ENCODE assay signal across 13 mouse cellular contexts in the genomic region with DNA sequence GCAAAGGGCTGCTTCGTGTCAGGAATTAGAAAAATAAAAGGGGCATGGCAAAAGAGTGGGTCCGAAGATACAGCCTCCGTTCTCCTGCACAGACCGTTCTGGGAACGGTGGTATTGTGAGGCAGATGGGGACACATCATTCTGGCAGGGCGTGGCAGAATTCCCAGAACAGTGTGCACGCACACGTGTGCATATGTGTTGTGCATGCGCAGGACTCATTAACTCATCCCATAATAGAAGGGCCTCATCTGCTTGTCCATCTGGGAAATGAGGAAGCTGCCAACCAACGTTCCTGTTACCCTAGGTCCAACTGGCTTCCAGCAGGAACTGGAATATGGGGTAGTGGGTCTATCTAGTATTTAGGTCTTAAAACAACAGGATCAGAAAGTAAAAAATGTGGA.
DNase-seq lines count a peak whose midpoint lies in the region; ATAC-seq and TF ChIP-seq lines count a peak whose summit lies in the region.
"Had no signal": no experiment of that assay in that cellular context is flagged by ENCODE, and none has a peak within 500 bp of the region (broad histone marks: within the 10 kb centered on the region; RNA-seq: fewer than 3 reads in every experiment).

No protein-coding gene starts in this region.

- no peak overlapping the region for H3K9ac ChIP-seq in forebrain, embryonic 13.5 days
- H3K9ac ChIP-seq in forebrain, embryonic 11.5 days (ENCODE audit: low read length): no peak overlapping the region
- H3K9ac ChIP-seq in forebrain, postnatal 0 days: no peak overlapping the region
- no peak overlapping the region for H3K9ac ChIP-seq in kidney, embryonic 16.5 days (replicated peaks; ENCODE audit: low read length)
- H3K9ac ChIP-seq: heart, embryonic 15.5 days; midbrain, embryonic 13.5 days had no signal

- H3K27me3 ChIP-seq in forebrain, embryonic 13.5 days: 0 out of 2 replicates have a peak, but pooled peaks cover 8% of the 10 kb centered on the region
- no peaks in the 10 kb centered on the region for H3K27me3 ChIP-seq in forebrain, embryonic 11.5 days (ENCODE audit: control insufficient read depth, insufficient read depth, low read length)
- H3K27me3 ChIP-seq in forebrain, postnatal 0 days (ENCODE audit: insufficient read depth, low read length): no peaks in the 10 kb centered on the region
- H3K27me3 ChIP-seq in kidney, embryonic 16.5 days (ENCODE audit: insufficient read depth, low read length): no peaks in the 10 kb centered on the region
- H3K27me3 ChIP-seq: heart, embryonic 15.5 days; midbrain, embryonic 13.5 days had no signal

- peaks cover 20% of the 10 kb centered on the region for H3K4me1 ChIP-seq in forebrain, embryonic 13.5 days
- H3K4me1 ChIP-seq in forebrain, embryonic 11.5 days (replicated peaks; ENCODE audit: control insufficient read depth, insufficient read depth, low read length): peaks cover 2% of the 10 kb centered on the region; the same call in 1 of the 2 replicates
- H3K4me1 ChIP-seq in forebrain, postnatal 0 days (ENCODE audit: insufficient read depth): peaks cover 3% of the 10 kb centered on the region; the same call in 1 of the 2 replicates
- H3K4me1 ChIP-seq in kidney, embryonic 16.5 days (ENCODE audit: insufficient read depth, low read length): peaks cover 3% of the 10 kb centered on the region; the same call in 1 of the 2 replicates

- H3K9me3 ChIP-seq in forebrain, embryonic 13.5 days (replicated peaks): no peaks in the 10 kb centered on the region
- no peaks in the 10 kb centered on the region for H3K9me3 ChIP-seq in forebrain, embryonic 11.5 days (ENCODE audit: control insufficient read depth, low read length)
- H3K9me3 ChIP-seq in forebrain, postnatal 0 days (ENCODE audit: low read length): no peaks in the 10 kb centered on the region
- no peaks in the 10 kb centered on the region for H3K9me3 ChIP-seq in kidney, embryonic 16.5 days (ENCODE audit: low read length)
- H3K9me3 ChIP-seq: heart, embryonic 15.5 days; midbrain, embryonic 13.5 days had no signal

- TF ChIP-seq CTCF in forebrain, postnatal 0 days (IDR thresholded peaks at IDR 0.05; ENCODE audit: low read depth): no peak

- peak; percentile 65 for ATAC-seq in forebrain, embryonic 13.5 days
- no peak for ATAC-seq in forebrain, embryonic 11.5 days (replicated peaks; ENCODE audit: low FRiP score)
- peak; percentile 85 for ATAC-seq in forebrain, postnatal 0 days
- ATAC-seq in erythroid progenitor cell, adult 5-6 weeks (replicated peaks; ENCODE audit: low FRiP score, poor library complexity, severe bottlenecking): no peak
- no peak for ATAC-seq in kidney, embryonic 16.5 days (ENCODE audit: low FRiP score, low TSS enrichment)
- ATAC-seq: midbrain, embryonic 13.5 days had no signal

- DNase-seq in forebrain, embryonic 11.5 days (ENCODE audit: low spot score): no peak
- DNase-seq in forebrain, postnatal 0 days: peak; percentile 82
- peak; percentile 61 to 76 for DNase-seq in layer of hippocampus, postnatal 10 days (ENCODE audit: low spot score in 2 of 2)
- peak; percentile 65 for DNase-seq in right cerebral cortex, postnatal 14 days
- no peak for DNase-seq in lung, postnatal 25 days (ENCODE audit: low spot score)
- DNase-seq: gastrocnemius, postnatal 14 days; lung, postnatal 10 days had no signal

- no peaks in the 10 kb centered on the region for H3K36me3 ChIP-seq in forebrain, embryonic 13.5 days (ENCODE audit: poor library complexity, severe bottlenecking)
- no peaks in the 10 kb centered on the region for H3K36me3 ChIP-seq in forebrain, embryonic 11.5 days (ENCODE audit: control insufficient read depth, insufficient read depth, low read length)
- H3K36me3 ChIP-seq in forebrain, postnatal 0 days (ENCODE audit: insufficient read depth): no peaks in the 10 kb centered on the region
- no peaks in the 10 kb centered on the region for H3K36me3 ChIP-seq in kidney, embryonic 16.5 days (ENCODE audit: insufficient read depth, low read length)
- H3K36me3 ChIP-seq: heart, embryonic 15.5 days; midbrain, embryonic 13.5 days had no signal

- H3K4me2 ChIP-seq in forebrain, embryonic 13.5 days: no peak overlapping the region
- no peak overlapping the region for H3K4me2 ChIP-seq in forebrain, embryonic 11.5 days (ENCODE audit: low read depth, low read length, severe bottlenecking)
- no peak overlapping the region for H3K4me2 ChIP-seq in forebrain, postnatal 0 days (ENCODE audit: low read depth)
- H3K4me2 ChIP-seq in kidney, embryonic 16.5 days (replicated peaks; ENCODE audit: low read depth, low read length): no peak overlapping the region
- H3K4me2 ChIP-seq: heart, embryonic 15.5 days; liver, embryonic 11.5 days; midbrain, embryonic 13.5 days had no signal

- H3K4me3 ChIP-seq in forebrain, embryonic 13.5 days: no peak overlapping the region
- H3K4me3 ChIP-seq in forebrain, embryonic 11.5 days (ENCODE audit: low read depth, low read length): no peak overlapping the region
- H3K4me3 ChIP-seq in forebrain, postnatal 0 days (ENCODE audit: low read depth, low read length): no peak overlapping the region
- H3K4me3 ChIP-seq in kidney, embryonic 16.5 days (ENCODE audit: low read length): no peak overlapping the region
- H3K4me3 ChIP-seq: heart, embryonic 15.5 days; midbrain, embryonic 13.5 days had no signal

- WGBS in forebrain, embryonic 13.5 days: 74% methylated on average over 10 of the region's 10 CpGs
- WGBS in forebrain, embryonic 11.5 days: 89% methylated on average over 10 of the region's 10 CpGs
- 54% methylated on average over 10 of the region's 10 CpGs for WGBS in forebrain, postnatal 0 days
- 85% methylated on average over 10 of the region's 10 CpGs for WGBS in kidney, embryonic 16.5 days

- H3K27ac ChIP-seq in forebrain, embryonic 13.5 days: peak overlapping the region; percentile 31; the same call in 1 of the 2 replicates
- H3K27ac ChIP-seq in forebrain, embryonic 11.5 days (ENCODE audit: low read depth, low read length): no peak overlapping the region
- H3K27ac ChIP-seq in forebrain, postnatal 0 days (ENCODE audit: low read depth, low read length): no peak overlapping the region
- no peak overlapping the region for H3K27ac ChIP-seq in kidney, embryonic 16.5 days (ENCODE audit: low read length)
- H3K27ac ChIP-seq: heart, embryonic 15.5 days; midbrain, embryonic 13.5 days had no signal

Comparison
In these comparisons a context has a peak if more than half of its experiments do, and no peak if none do; other contexts are left out.
1. ATAC-seq: peak in forebrain, embryonic 13.5 days (single experiment) and forebrain, postnatal 0 days (single experiment); none in forebrain, embryonic 11.5 days (single experiment), erythroid progenitor cell, adult 5-6 weeks (single experiment) and kidney, embryonic 16.5 days (single experiment).
2. DNase-seq: peak in forebrain, postnatal 0 days (single experiment), layer of hippocampus, postnatal 10 days (2 of 2) and right cerebral cortex, postnatal 14 days (single experiment); none in forebrain, embryonic 11.5 days (single experiment) and lung, postnatal 25 days (single experiment).